Mouse (Mus musculus): Measurements from ENCODE around the gene Cdk11b.
"Not testable (repeated sequence)": the region's sequence is repeated elsewhere in the genome, so short reads cannot be mapped to it uniquely, and the experiment has no call there.

The Cdk11b gene

GRCm38 (mm10) chr4:155666903-155667302, 42.2 kb downstream of the Cdk11b start:
- DNase-seq (ENCODE audit: low read depth, low spot score): no peak

GRCm38 (mm10) chr4:155668689-155669597, 44.3 kb downstream of the Cdk11b start, which contains the start of gene Mib2:
TSS of gene Mib2 (minus strand) at chr4:155669198.
- peak; percentile 83 for DNase-seq (ENCODE audit: low read depth, low spot score)

- no peak for DNase-seq (ENCODE audit: low read depth, low spot score)
Observed at GRCm38 (mm10) chr4:155669598-155670075, 45.0 kb downstream of the Cdk11b start.

GRCm38 (mm10) chr4:155670236-155670635, 45.6 kb downstream of the Cdk11b start:
- DNase-seq (ENCODE audit: low read depth, low spot score): not testable (repeated sequence)

GRCm38 (mm10) chr4:155672082-155672481, 47.4 kb downstream of the Cdk11b start:
- DNase-seq (ENCODE audit: low read depth, low spot score): no peak

GRCm38 (mm10) chr4:155675991-155676390, 51.3 kb downstream of the Cdk11b start:
- DNase-seq (ENCODE audit: low read depth, low spot score): no peak

GRCm38 (mm10) chr4:155683670-155684277, 59.1 kb downstream of the Cdk11b start:
- DNase-seq (ENCODE audit: low read depth, low spot score): not testable (repeated sequence)

GRCm38 (mm10) chr4:155687764-155688163, 63.1 kb downstream of the Cdk11b start:
- DNase-seq (ENCODE audit: low read depth, low spot score): not testable (repeated sequence)

GRCm38 (mm10) chr4:155690571-155691375, 66.1 kb downstream of the Cdk11b start:
- no peak for DNase-seq (ENCODE audit: low read depth, low spot score)

- DNase-seq (ENCODE audit: low read depth, low spot score): no peak
Observed at GRCm38 (mm10) chr4:155692421-155692820, 67.8 kb downstream of the Cdk11b start.

- DNase-seq (ENCODE audit: low read depth, low spot score): no peak
Observed at GRCm38 (mm10) chr4:155694111-155694481, 69.4 kb downstream of the Cdk11b start, which contains the start of gene Fndc10. TSS of gene Fndc10 (plus strand) at chr4:155694342.

GRCm38 (mm10) chr4:155694482-155695401, 70.1 kb downstream of the Cdk11b start:
- peak; percentile 50 for DNase-seq (ENCODE audit: low read depth, low spot score)

- DNase-seq (ENCODE audit: low read depth, low spot score): no peak
Observed at GRCm38 (mm10) chr4:155695531-155696062, 70.9 kb downstream of the Cdk11b start.

GRCm38 (mm10) chr4:155696261-155697255, 71.9 kb downstream of the Cdk11b start:
- no peak for DNase-seq (ENCODE audit: low read depth, low spot score)
